Mouse (Mus musculus) spleen, embryonic (tissue): ENCODE data around the gene Nkapl.

Experiments used
- CTCF ChIA-PET: fragments of 350-600 bp; sonication (Branson Sonifier 250); formaldehyde crosslinking; loops from one replicate; lab custom pipeline; 2022; lab: Charles Lee

Nkapl gene

DNA sequence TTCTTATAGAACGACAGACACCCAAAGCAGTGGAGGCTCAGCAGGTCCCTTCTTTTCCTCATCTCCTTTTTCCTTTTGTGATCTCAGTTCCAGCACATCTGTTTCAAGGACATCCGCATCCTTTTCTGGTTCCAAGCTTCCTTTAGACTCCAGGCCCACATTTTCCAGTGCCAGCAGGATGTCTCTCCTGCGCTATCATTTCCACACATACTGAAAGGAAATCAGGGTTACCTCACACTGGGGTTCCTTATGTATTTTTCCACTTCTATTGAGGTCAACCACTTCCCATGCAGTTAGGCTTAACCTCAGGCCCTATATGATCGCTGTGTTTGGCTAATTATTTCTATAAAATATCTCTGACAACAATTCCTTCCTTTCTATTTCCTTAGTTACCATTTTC lies 32.8 kb downstream of the Nkapl start:
- CTCF ChIA-PET = no interaction called here

DNA sequence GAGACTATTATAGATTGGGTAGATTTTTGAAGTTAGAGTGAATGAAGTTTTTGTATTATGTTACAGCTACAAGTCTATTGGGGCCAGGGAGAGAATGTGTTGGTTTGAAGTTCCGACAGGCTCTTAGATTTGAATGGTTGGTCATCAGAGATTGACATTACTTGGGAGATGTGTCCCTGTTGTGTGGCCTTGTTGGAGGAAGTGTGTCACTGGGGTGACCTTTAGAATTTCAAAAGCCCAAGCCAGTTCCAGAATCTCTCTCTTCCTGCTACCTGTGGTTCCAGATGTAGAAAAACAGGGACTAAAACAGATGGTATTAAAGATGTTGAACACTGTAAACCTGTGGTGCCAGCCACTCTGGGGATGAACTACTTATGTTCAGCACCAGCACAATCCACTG lies 40.7 kb downstream of the Nkapl start:
- CTCF ChIA-PET = no interaction called here

DNA sequence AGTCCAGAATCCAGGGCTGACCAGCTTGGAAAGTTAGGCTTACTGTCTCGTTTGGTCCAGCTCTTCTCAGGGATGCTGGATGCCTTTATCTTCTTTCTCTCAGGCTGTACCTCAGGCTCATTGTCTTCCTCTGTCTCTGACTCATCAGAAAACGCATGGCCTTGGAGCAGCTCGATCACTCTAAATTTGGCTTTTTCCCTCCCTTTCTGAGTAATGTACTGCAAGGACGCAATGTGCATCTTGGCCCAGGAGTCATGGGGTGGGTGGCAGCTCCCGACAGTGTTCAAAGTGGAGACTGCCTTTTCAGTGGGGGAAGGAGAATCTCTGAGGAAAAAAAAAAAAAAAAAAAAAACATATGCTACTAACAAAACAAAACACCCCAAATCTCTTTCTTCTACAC lies 45.0 kb downstream of the Nkapl start:
- CTCF ChIA-PET = no interaction called here

DNA sequence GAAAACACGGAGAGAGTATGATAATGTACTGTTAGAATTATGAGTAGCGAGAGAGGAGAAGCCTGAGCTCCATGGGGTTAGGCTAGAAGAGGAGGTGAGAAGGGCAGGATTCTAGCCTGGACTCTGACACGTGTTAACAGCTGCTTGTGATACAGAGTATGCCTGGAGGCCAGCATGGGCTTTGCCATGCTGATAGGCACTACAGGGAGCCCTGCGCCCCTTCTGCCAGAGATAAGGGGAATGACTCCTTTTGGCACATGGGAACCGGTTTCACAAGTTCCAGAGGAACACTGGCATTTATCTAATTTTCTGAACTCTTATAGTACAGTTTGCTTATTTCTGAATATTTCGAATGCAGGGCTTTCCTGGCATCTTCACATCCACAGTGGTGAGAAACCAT lies 49.4 kb downstream of the Nkapl start:
- CTCF ChIA-PET = no interaction called here

DNA sequence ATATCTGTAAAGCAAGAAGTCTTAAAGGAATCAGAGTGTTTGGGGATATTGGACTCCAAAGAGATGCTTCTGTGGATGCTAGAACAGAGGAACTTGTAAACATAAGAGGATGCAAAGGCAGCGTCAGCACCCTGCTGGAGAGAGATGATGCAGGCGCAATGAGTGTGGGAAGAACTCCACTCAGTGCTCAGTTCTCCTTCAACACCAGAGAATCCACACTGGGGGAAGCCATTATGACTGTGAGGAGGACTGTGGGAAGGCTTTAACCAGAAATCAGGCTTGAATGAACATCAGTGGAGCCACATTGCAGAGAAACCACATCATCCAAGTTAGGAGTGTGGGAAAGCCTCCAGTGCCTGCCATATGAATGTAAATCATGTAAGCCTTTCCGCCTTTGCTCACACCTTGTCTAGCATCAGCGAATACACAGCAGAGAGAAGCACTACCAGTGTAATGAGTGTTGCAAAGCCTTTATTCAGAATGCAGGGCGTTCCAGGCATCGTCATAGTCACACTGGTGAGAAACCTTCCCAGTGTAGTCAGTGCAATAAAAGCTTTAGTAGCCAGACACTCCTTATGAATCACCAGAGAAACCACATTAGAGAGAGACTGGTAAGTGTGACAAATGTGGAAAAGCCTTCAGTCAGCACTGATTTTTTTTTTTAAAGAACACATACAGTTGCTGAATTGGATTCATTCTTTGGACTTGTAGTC lies 50.9 kb downstream of the Nkapl start:
- CTCF ChIA-PET = no interaction called here
